Mouse (Mus musculus): ENCODE data around the gene Vmn2r106. TPM values are rescaled to one million over a fixed set of nuclear protein-coding genes. Genes with fewer than 3 reads are reported as not detected.

The Vmn2r106 gene
- not detected for total RNA-seq (2022)

DNA sequence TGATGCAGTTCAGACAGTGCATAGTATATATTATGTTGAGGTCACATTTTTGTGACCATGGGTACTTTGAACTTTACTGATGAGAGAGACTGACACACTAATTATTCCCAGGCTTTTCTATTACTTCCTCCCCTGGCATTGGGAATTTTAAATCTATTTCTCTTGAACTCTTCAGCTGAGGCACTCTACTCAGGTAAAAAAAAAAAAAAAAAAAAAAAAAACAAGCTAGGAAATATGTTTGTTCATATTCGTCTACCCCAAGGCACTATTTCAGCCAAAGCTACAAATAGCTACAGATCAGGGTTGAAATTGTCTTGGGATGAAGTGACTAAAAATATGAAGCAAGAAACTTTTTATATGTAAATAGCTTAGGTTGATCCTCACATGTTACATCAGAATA, at the start of gene Vmn2r106:
Vmn2r106 (minus strand) TSS at position 101 of the 400 bp plus-strand sequence.
- no peak for DNase-seq (ENCODE audit: low spot score in 2 of 2)

DNA sequence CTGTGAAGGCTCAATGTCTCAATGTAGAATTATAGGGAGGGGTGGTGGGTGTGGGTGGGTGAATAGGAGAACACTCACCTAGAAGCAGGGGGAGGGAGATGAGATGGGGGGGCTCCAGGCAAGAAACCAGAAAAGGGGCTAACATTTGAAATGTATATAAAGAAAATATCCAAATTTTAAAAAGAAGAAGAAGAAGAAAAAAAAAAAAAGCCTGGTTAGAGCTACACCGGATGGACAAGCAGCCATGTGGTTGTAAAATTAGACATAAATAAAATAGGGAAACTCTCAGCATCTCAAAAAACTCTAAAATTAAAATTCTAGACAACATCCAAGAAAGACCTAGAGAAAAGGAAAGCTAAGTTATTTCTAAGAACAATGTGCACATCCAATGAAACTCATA, 20.4 kb upstream of the Vmn2r106 start:
- no peak for DNase-seq (ENCODE audit: low spot score in 2 of 2)

DNA sequence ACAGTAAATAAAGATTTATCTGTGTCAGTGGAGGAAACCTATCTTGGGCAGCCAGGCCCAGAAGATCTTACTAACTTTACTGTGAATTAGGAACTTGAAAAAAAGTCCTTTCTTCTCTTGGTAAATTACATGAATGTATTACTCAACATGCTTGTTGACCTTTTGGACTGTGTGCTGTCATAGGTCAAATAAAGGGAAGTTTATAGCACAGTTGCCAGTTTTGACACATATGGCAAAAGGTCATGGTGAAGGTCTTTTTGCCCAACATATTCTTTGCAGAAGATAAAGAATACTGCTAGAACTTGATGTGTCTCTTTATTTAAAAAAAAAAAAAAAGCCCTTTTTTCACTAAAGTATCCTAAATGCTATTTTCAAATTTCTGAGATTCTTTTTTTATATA, 1.6 kb upstream of the Vmn2r106 start:
- no peak for DNase-seq (ENCODE audit: low spot score in 2 of 2)

DNA sequence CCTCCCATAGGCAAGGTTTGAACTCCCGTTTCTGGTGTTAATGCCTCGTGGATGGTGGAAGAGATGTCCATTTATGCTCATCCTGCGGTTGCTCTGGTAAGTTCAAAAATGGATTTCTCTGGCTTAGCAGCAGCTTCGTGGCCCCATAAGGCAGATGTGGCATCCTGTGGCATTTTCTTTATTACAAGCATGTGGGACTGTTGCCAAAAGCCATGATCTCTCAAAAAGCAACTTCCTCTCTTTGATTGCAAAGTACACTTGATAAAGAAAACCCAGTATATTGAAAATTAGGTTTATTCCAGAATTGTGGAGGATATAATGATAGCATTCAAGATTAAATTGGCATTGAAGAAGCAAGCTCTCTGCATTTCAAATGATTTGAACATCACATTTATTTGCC, 29.8 kb downstream of the Vmn2r106 start:
- no peak for DNase-seq (ENCODE audit: low spot score in 2 of 2)

DNA sequence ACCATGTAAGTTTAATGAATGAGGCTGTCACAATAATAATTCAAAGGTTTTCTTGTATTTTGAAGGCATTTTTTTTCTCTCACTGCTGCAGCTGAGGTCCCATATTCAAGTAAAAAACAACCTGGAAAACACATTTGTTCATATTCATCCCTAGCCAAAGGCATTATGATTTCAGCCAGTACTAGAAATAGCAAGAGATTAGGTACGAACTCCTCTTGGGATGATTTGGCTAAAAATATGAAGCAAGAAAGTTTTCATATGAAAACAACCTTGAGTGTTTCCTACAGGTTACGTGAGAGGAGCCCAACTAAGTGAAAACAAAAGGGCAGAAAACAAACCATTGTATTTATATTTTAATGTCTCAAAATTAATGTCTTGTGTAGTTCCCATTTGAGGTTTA, 50.4 kb downstream of the Vmn2r106 start, which contains the start of gene Vmn2r105:
Vmn2r105 (minus strand) TSS at position 101 of the 400 bp plus-strand sequence.
- DNase-seq (ENCODE audit: low spot score in 2 of 2), result no peak

Other genes starting within 250 kb of the Vmn2r106 start
- gene Vmn2r104, start 237.2 kb downstream of the Vmn2r106 start, total RNA-seq (2022), result not detected
- not detected for gene Fpr-rs7, start 171.3 kb downstream of the Vmn2r106 start, total RNA-seq (2022)
- gene Fpr-rs6, start 102.5 kb downstream of the Vmn2r106 start, total RNA-seq (2022), result not detected
- gene Vmn2r105, start 50.5 kb downstream of the Vmn2r106 start, total RNA-seq (2022), result not detected
- not detected for gene Vmn2r107, start 59.7 kb upstream of the Vmn2r106 start, total RNA-seq (2022)
- gene Vmn1r224, start 128.6 kb upstream of the Vmn2r106 start, total RNA-seq (2022), result not detected
- gene Vmn2r108, start 195.8 kb upstream of the Vmn2r106 start, total RNA-seq (2022), result under 1 TPM in 2 of 4 experiments, not detected in 2; 0.04 to 0.12 TPM
- gene Vmn1r225, start 212.6 kb upstream of the Vmn2r106 start, total RNA-seq (2022), result not detected